Mouse (Mus musculus) G1E-ER4 (cell line): ENCODE measurements around the gene Ulk4. TPM values are rescaled to one million over a fixed set of nuclear protein-coding genes. Genes with fewer than 3 reads are reported as not detected.

Experiments
- GATA1 ChIP-seq: IDR thresholded peaks from one replicate; pipeline ENCODE4 v1.8.0; 2012; ENCODE audit warnings: low read length, inconsistent platforms
- polyA plus RNA-seq: library from polyadenylated mRNA; stranded (reverse); fragments of >175 nt; gene quantifications from 2 replicates; pipeline ENCODE4 v1.2.3, GENCODE M21; 2012

The Ulk4 gene
- polyA plus RNA-seq, 1 experiment: 0.17 TPM

DNA sequence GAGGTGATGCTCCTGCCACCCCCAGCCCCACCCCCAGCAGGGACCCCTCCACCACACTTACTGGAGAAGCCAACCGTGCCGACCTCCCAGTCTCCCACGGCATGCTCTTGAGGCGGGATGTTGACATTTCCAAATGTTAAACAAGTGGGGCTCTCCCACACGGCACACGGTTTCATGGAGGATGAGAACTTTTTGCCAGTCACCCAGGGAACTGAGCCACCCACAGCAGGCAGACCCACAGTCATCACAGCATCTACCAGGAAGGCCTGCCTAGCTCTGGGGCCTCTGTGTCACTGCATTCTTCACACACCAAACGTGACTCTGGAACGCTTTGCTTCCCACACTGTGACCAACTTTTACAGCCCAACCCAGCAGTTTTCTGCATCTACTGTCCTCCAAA, 152.3 kb downstream of the Ulk4 start:
- no peak for TF ChIP-seq GATA1

DNA sequence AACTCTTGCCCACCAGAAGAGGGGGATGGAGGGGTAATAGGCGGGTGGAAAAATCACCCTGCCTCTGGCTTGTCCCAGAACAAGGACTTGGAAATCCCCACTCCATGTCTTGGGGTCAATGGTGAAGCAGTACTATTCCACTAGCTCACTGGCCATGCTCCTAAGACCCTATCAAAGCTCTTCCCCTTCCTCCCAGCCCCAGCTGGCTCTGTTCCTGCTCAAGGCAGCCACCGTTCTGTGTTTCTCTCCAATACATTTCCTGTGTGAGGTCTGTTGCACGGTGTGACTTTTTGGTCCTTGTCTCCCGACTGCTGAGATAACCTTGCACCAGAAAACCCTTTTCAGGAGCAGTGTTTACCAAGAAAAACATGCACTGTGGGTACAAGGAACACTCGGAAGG, 155.0 kb downstream of the Ulk4 start:
- no peak for TF ChIP-seq GATA1

DNA sequence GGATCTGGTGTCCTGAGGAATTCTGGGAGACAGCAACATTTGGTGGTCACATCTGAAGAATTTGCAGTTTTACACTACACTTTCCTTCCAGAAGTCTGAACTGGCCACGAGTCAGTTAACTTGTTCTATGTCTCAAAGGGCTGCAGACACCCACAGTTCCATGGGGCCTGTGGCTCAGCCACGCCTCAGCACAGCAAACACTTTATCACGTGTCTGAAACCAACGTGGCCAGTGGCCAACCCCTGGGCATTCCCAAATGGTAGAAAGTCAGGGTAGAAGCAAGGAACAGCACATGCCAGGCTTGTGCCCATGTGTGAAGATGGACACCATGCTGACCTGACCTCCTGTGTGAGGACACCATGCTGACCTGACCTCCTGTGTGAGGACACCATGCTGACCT, 159.1 kb downstream of the Ulk4 start:
- TF ChIP-seq GATA1: no peak

DNA sequence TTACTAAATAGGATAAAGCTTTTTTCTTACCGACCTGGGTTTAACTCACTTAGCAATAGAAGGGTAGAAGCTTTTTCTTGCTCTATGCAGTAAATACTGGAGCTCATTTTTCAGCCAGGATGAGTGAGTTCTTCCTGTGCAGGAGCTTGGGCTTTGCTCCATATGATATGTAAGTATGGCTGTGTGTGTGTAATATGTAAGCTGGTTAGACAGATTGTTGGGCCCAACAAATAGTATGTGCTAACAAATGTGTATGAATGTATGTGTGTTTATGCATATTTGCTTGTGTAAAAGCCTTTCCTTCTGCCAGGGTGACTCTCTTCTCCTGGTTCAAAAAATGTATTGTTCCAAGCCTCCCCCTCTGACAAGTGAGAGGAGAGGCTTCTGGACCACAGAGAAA, 164.9 kb downstream of the Ulk4 start:
- TF ChIP-seq GATA1: no peak

DNA sequence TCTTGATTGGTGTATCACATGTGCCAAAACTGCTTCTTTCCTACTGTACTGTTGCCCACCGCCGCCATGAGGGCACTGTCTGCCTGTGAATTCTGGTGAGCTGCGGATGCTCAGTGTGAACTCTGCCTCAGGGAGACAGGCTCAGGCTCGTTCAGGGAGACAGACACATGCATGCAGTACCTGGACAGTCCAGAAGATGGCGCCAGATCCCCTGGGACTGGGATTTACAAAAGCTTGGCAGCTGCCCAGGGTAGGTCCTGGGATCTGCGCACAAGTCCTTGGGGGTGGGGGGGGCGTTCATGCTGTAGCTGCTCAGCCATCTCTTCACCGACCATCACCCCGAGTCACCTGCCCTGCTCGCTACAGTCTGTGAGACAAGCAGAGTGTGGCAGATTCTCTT, 168.9 kb downstream of the Ulk4 start:
- TF ChIP-seq GATA1: no peak

DNA sequence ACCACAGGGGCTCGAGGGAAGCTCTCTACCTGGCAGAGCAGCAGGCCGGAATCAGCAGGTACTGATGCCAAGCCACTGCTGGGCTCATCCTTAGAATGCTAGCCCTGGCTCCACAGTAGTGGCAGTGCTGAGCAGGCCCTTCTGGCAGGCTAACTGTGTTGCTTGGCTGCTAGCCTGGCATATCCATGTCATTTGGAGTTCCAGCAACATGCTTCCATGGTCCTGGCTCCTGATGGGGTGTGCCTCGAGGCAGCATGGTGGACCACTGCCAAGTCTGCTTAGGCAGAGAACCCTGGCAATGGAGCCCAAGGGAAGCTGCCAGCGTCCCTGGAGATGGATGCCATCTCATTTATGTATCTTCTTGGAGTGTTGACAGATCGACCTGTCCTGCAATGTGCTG, 169.4 kb downstream of the Ulk4 start:
- TF ChIP-seq GATA1: no peak

DNA sequence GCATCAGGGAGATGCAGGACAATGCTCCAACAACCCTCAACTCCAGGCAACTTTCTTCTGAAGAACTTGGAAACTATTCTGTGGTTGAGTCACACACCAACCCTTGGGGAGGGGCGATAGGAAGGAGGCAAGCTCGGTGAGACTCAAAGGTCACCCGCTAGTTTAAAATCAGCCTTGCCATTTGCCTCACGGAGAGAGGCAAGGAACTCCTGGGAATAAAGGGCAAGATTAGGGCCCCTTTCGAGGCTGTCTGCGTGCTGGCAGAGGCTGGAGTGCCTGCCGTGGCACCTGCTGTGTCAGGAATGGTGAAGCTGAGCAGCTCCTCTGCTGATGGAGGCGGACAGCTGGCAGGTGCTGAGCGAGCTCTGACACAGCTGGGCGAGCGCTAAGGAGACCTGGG, 169.9 kb downstream of the Ulk4 start:
- no peak for TF ChIP-seq GATA1

DNA sequence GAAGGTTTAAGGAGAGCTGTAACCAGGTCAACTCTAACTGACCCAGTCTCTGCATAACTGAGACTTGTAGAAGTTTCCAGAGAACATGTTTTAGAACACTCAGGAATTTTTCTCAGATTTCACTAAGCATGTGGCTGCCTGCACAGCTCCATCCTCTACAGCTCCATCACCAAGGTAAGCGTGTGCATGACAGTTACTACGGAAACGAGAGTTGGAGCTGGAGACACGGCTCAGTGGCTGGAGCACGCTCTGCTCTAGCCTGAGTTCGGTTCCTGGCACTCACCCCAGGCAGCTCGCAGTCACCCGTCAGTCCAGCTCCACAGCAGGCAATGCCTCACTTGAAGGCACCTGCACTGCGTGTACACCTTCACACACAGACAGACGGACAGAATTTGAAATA, 175.5 kb downstream of the Ulk4 start:
- no peak for TF ChIP-seq GATA1

DNA sequence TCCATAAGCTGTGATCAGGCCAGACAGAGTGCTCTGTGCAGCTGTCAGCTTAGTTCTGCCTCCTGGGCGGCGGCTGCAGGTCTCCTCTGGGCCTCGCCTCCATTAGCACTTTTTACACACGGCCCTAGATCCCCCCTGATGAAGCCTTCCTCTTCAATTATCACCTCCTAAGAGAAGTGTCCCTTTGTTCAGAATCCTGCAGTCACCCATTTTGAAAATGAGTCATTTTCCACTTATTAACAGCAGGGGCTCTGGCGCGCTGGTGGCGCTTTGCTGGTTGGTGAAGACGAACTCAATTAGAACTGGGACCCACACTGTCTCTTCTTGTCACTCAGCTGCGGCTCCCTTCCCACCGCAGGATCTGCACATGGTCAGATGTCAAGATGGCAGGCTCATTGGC, 177.5 kb downstream of the Ulk4 start:
- no peak for TF ChIP-seq GATA1

DNA sequence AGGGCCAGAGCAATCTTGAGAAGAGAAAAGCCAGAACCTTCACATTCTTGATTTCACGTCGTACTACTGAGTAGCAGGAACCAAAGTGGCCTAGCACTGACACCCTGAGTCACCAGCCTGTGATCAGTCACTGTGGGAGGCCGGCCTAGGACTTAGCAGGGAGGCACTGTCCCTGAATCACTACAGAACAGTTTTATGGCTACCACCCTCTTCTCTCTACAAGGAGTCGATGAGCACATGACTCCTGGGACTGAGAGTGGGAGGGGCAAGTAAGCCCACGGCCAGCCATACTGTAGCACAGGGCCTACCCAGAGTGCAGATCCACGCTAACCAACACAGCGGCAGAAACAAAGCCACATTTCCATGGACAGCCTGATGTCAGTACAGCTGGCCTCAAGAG, 183.2 kb downstream of the Ulk4 start:
- no peak for TF ChIP-seq GATA1

DNA sequence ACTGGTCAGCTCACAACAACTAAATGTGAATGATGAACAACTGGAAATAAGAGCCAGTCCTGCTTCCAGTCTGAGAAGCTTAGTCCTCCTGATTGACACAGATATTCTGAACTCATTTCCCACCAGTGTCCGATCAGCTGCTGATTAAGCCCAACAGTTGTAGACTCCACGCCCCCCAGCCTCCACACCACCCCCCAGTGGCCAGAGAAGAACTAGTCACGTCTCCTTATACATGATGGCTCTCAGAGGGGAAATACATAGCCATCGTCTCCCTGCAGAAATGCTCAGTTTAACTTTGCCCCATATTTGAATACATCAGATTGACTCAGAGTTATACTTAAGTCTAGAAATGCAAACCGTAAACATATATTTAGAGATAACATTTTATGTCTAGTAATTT, 184.4 kb downstream of the Ulk4 start:
- no peak for TF ChIP-seq GATA1

DNA sequence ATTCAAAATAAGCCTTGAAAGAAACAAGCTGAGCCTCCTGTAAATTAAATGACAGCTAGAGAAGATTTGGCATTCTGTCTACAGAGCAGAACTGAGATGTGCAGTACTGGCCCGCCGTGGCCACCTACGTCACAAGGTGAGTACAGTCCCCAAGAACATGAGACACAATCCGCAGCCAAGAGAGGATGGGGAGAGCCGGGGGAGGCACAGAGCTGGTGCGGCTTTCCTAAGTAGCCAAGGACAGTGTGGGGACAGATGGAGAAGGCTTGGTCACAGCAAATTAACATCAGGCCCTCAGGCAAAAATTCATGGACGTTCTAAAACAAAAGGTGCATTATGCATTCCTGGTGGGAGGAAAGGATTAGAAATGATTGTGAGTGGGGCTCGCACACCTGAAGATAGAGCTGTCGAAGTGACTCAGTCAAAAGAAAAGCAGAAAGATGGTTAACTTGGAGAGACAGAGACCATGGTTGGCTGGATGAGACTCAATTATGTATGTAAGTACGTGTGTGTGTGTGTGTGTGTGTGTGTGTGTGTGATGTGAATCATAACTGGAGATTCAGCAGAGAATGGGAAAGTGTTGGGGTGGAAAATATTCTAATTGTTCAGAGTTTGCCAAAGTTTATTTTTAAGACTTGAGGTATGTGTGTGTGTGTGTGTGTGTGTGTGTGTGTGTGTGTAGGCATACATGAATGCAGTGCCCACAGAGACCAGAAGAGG, 185.8 kb downstream of the Ulk4 start:
- TF ChIP-seq GATA1: no peak

DNA sequence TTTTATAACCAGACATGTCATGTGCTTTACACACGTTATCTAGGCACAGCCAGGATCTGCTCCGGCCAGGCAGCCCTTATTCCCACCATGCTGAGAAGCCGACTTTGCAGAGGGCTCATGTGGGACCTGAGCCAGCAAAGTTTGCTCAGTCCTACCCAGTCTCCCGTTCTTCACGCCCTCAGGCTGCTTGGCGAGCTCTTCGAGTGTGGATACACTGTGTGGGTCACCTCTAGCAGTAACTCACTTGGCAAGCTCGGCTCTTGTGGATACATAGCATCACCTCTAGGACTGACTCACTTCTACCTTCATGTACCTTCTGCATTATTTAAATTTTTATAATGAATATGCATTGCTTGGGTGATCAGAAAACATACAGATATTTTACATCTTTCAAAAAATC, 189.3 kb downstream of the Ulk4 start:
- TF ChIP-seq GATA1: no peak

DNA sequence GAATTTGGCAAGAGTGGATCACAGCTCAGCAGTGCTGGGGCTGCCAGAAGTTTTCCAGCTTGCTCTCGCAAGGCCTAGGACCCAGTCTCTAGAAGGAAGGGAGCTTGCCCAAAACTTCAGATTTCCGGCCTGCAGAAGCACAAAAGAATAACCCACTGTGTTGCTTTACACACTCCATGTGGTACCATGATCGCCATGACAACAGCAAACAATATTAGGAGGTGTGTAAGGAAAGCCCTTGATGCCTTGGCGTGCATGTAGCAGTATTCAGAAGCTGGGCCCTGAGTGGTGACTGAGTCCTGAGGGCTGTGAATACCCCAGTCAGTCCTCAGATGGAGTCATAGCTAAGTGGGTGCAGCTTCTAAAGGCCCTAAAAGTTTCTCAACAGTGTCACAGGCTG, 192.8 kb downstream of the Ulk4 start:
- TF ChIP-seq GATA1: no peak

DNA sequence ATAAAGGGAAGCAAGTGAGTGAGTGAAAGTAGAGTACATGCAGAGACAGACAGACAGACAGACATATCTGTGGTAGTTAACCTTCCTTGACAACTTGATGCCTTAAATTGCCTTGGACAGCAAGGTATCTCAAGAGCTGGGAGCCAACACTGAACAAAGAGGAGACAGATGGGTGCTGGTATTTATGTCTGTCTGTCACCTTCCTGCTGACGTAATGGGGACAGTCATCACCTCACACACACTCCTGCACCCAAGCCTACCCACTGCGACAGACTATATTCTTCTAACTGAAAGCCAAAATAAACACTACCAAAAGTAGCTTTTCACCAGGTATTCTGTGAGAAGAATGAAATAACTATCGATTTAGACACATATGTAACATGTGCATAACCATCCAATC, 196.2 kb downstream of the Ulk4 start:
- no peak for TF ChIP-seq GATA1

DNA sequence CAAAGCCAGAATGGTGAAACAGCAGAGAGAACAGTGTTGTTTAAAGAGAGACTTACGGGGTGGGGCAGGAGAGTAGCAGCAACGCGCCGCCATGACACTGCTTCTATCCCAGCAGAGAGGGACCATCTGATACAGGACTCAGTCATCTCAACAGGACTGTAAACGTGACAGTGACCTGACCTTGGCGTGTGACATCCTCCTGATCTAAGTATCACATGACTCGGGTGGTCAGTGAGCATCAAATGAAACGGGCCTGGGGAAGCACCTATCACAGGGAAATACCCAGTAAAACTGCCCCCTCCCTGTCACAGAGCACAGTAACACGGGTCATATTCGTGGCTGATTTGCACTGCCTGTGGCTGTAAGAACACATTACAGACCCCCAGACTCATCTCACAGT, 196.6 kb downstream of the Ulk4 start:
- no peak for TF ChIP-seq GATA1

DNA sequence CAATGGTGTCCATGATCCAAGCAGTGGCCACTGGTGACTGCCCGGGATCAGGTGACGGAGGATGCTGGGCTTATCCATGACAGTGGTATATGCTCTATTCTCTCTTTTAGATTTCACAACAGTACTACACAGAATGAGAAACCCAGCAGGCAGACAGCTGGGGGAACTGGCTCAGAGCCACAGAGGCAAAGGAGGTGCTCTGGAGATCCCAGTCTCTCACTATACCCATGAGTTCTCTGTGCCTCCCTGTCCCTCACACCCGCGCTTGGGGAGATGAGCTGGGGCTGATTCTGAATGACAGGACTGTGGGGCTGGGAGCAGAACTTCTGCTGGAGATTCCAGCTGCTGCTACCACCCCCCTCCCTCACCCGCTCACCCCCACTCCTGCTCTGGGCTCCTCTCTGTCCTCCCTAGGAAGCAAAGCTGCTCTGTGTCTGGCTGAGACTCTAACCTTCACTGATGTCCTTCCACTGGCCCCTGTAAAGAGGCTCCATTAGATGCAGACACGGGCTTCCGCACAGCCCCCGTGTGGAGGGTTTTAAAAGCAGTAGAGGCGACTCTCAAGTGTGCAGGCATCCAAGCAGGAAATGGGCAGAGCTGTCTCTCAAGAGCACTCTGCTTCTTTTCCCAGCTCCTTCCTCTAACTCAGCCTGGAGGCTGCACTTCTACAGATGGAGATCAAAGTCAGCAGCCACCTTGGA, 197.5 kb downstream of the Ulk4 start:
- no peak for TF ChIP-seq GATA1
